Mouse (Mus musculus): Measurements from ENCODE around the gene Cypt15. TPM values are rescaled to one million over a fixed set of nuclear protein-coding genes. Genes with fewer than 3 reads are reported as not detected.

The Cypt15 gene
- not detected for total RNA-seq (2023)

GRCm38 (mm10) chrX:39345967-39346366, at the start of gene Cypt15:
Gene Cypt15, plus strand, starts transcription at chrX:39346267.

